Mouse (Mus musculus) heart, embryonic 14.5 days (tissue): ENCODE measurements around the gene Rrp15. TPM values are rescaled to one million over a fixed set of nuclear protein-coding genes. Genes with fewer than 3 reads are reported as not detected.

Source experiments
- ATAC-seq: fragments of 200-750 bp; cut with Nextera tagmentation; 2 replicates; pipeline ENCODE4 v1.8.0; 2017; ENCODE audit warnings: low read depth, moderate TSS enrichment; ENCODE audit not compliant: insufficient number of reproducible peaks, insufficient read depth, low FRiP score
- H3K27ac ChIP-seq, 2 experiments: fragments of 200-500 bp in 1 of 2; fragments of 300-500 bp in 1 of 2; sonication (generic) in 1 of 2; replicated peaks in 1 of 2; 2 replicates each; pipeline ENCODE4 v1.5.1; 2012 to 2014; ENCODE audit warnings: low read depth in 2 of 2, low read length in 2 of 2, control low read depth in 1 of 2, mild to moderate bottlenecking in 1 of 2, mixed read lengths in 1 of 2; ENCODE audit not compliant: control insufficient read depth in 1 of 2, insufficient read depth in 1 of 2
- H3K27me3 ChIP-seq: fragments of 300-500 bp; sonication (generic); 2 replicates; pipeline ENCODE4 v1.6.1; 2014; ENCODE audit warnings: mild to moderate bottlenecking, low read length, control low read depth; ENCODE audit not compliant: control insufficient read depth, insufficient read depth
- H3K36me3 ChIP-seq: fragments of 300-500 bp; sonication (generic); 2 replicates; pipeline ENCODE4 v1.6.1; 2014; ENCODE audit warnings: mild to moderate bottlenecking, control low read depth, low read length, mixed read lengths; ENCODE audit not compliant: control insufficient read depth, insufficient read depth
- H3K4me1 ChIP-seq, 2 experiments: fragments of 200-500 bp in 1 of 2; fragments of 300-500 bp in 1 of 2; sonication (generic) in 1 of 2; 2 replicates each; pipeline ENCODE4 v1.6.1; 2012 to 2014; ENCODE audit warnings: low read length in 2 of 2, control low read depth in 1 of 2, mixed read lengths in 1 of 2; ENCODE audit not compliant: control insufficient read depth in 2 of 2, insufficient read depth in 2 of 2
- H3K4me2 ChIP-seq: fragments of 300-500 bp; sonication (generic); 2 replicates; pipeline ENCODE4 v1.6.1; 2014; ENCODE audit warnings: mild to moderate bottlenecking, low read length
- H3K4me3 ChIP-seq, 2 experiments: fragments of 200-500 bp in 1 of 2; fragments of 300-500 bp in 1 of 2; sonication (generic) in 1 of 2; 2 replicates each; pipeline ENCODE4 v1.5.1; 2012 to 2014; ENCODE audit warnings: low read length in 2 of 2, mild to moderate bottlenecking in 2 of 2, control low read depth in 1 of 2, low read depth in 1 of 2, moderate library complexity in 1 of 2; ENCODE audit not compliant: control insufficient read depth in 1 of 2, insufficient read depth in 1 of 2
- H3K9ac ChIP-seq: fragments of 300-500 bp; sonication (generic); 2 replicates; pipeline ENCODE4 v1.6.1; 2014; ENCODE audit warnings: mild to moderate bottlenecking, low read length
- H3K9me3 ChIP-seq: fragments of 300-500 bp; sonication (generic); 2 replicates; pipeline ENCODE4 v1.6.1; 2016; ENCODE audit warnings: low read length, control low read depth; ENCODE audit not compliant: control insufficient read depth
- WGBS: fragments of 180-500 bp; shearing (Covaris S2); extraction: QIAGEN DNeasy Blood & Tissue Kit; methylation state at CpG from one replicate; pipeline ENCODE4 v1.1.7; 2014; 5-methylcytosine and 5-hydroxymethylcytosine counted together
- polyA plus RNA-seq: library from polyadenylated mRNA; unstranded; fragments of >200 nt; fragmentation: Nextera tagmentation; extraction: Ambion mirVana; gene quantifications from 2 replicates; pipeline ENCODE4 v1.2.1, GENCODE M21; 2014

Rrp15 gene
- polyA plus RNA-seq, result 29.8 and 32.6 TPM in 2 replicates

DNA sequence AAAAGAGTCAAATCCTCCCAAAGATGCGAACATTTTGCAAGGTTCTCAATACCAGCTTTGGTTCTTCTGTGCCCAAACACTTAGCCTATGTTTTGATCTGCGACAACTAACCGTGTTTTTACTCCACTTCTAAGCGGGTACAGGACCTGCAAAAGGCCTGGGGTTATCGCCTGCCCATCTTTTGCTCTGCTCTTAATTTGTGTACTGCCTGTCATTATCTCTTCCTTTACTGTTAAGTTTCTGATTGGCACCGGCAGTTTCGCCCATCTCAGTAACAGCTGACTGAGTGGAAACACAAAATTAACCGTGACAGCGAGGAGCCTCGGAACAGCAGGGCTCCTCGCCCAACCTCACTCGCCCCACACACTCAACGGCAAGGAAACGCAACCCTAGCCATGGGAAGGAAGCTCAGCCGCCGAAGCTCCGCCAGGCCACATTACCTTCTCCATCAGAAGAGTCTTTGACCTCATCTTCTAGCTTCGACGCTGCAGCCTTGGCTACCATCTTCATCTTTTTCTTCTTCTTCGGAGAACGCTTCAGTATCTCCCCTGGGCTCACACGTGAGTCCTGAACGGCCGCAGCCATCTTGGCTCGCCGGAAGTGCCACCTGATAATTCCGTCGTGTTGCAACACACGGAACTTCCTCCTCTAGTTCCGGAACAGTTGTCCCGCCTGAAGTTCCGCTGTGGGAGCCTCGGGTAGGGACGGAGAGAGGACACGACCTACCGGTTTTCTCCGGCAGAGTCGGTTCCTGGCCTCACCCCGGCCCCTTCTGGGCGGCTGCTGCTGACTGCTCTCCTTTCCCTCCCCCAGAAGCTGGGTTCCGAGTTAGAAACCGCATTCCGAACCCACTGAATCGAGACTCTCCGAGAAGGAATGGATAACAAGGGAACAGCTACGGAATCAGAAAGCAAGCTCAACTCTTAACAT is at the start of gene Rrp15:
Gene Rrp15, minus strand, starts transcription at position 635 of the 930 bp plus-strand sequence.
- no peaks in the 10 kb centered on the region for H3K9me3 ChIP-seq
- H3K27me3 ChIP-seq, result no peaks in the 10 kb centered on the region
- H3K36me3 ChIP-seq, result no peaks in the 10 kb centered on the region
- peak; percentile 83 for ATAC-seq
- H3K4me1 ChIP-seq, result peaks cover 2 to 19% of the 10 kb centered on the region in 2 experiments; a peak in 3 of 4 replicates
- H3K27ac ChIP-seq, result peak within 1 kb of the TSS; percentile 75 to 88
- H3K4me2 ChIP-seq, result peak within 1 kb of the TSS; percentile 94
- peak within 1 kb of the TSS; percentile 90 for H3K9ac ChIP-seq
- WGBS, result under 1% methylated on average over 46 of the region's 46 CpGs
- peak within 1 kb of the TSS; percentile 69 to 90 for H3K4me3 ChIP-seq

DNA sequence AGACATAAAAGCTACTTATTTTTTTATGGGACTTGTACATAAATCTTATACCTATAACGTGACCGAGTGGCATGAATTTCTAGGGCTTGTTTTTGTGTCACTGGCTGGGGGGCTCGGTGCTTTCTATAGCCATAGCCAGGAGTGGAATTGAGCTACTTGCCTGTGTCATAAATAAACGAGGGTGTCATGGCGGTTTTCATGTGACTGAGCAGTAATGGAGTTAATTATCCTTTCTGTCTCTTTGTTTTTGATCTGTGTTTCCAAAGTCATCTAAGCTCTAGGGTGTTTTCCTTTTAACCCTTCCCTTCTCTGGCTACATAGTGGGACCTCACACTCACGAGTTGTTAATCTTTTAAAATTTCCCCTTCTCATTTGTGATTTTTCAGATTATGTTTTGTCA is 48.8 kb upstream of the Rrp15 start:
- no peak overlapping the region for H3K4me2 ChIP-seq
- ATAC-seq, result no peak
- H3K4me3 ChIP-seq, result no peak overlapping the region
- no peaks in the 10 kb centered on the region for H3K9me3 ChIP-seq
- no peak overlapping the region for H3K9ac ChIP-seq
- 80% methylated on average over 6 of the region's 6 CpGs for WGBS
- H3K27ac ChIP-seq, result no peak overlapping the region
- no peaks in the 10 kb centered on the region for H3K36me3 ChIP-seq
- no peaks in the 10 kb centered on the region for H3K4me1 ChIP-seq
- no peaks in the 10 kb centered on the region for H3K27me3 ChIP-seq

DNA sequence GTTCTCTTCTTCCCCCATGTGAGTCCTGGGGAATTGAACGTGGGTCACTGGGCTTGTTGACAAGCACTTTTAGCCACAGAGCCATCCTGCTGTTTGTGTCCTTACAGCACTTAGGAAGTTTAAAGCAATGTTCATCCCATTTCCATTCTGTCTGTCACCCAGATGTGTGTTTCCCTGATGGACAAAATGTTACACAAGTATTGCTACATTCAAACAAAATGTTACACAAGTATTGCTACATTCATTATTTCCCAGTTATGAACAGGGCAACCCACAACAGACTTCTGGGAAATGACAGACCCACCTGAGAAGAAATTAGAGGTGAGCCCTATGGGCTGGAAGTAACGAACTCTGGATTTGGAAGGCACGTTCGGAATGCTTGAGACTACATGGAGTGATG is 36.2 kb upstream of the Rrp15 start:
- 80% methylated on average over 4 of the region's 4 CpGs for WGBS
- H3K27me3 ChIP-seq, result no peaks in the 10 kb centered on the region
- no peak for ATAC-seq
- no peaks in the 10 kb centered on the region for H3K9me3 ChIP-seq
- no peak overlapping the region for H3K27ac ChIP-seq
- no peaks in the 10 kb centered on the region for H3K36me3 ChIP-seq
- no peak overlapping the region for H3K4me2 ChIP-seq
- H3K4me1 ChIP-seq, result no peaks in the 10 kb centered on the region
- no peak overlapping the region for H3K4me3 ChIP-seq
- H3K9ac ChIP-seq, result no peak overlapping the region

DNA sequence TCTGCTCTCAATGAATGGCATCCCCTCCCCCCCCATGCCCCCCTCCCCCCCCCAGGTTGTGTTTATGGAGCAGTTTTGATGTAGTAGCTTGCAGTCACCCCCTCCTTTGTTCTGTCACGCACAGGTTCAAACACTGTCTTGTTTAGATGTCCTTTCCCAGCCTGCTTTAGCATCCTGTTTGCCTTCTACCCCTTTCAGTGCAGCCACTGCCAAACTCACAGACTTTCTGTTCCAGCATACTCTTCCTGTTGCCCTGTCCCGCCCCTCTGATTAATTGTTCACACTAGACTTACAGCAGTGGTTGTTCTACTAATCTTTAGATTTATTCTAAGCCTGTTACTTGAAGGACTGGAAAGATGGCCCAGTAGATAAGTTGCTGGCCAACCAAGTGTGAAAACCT is 31.7 kb upstream of the Rrp15 start:
- Histone ChIP-seq H3K4me3 (no peak overlapping the region), H3K4me1 (no peaks in the 10 kb centered on the region), H3K36me3 (no peaks in the 10 kb centered on the region), H3K9me3 (no peaks in the 10 kb centered on the region), H3K9ac (no peak overlapping the region), H3K27me3 (no peaks in the 10 kb centered on the region), H3K27ac (no peak overlapping the region), H3K4me2 (0 out of 2 replicates have a peak overlapping the region, but pooled peaks have one; percentile 21)
- ATAC-seq, result no peak
- WGBS, result 65% methylated on average over 2 of the region's 2 CpGs

DNA sequence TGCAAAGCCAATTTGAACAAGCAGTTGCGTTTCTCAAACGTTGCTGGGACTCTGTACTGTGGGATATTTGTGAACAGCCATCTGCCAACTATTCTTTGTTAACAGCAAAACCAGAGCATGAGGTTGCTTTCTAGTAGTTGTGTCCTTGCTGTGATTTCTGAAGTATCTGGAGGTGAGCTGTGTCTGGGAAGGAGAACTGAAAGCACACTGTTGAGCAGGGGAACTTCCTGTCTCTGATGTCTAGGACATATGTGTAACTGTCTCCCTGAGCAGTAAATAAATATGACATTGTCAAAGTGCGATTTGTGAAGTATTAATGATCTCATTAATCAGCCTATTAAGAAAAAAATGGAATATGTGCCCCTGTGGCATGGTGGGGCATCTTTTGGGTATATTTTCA is 24.0 kb upstream of the Rrp15 start:
- Histone ChIP-seq H3K9me3 (no peaks in the 10 kb centered on the region), H3K27me3 (no peaks in the 10 kb centered on the region), H3K4me3 (no peak overlapping the region), H3K9ac (no peak overlapping the region), H3K4me1 (no peaks in the 10 kb centered on the region), H3K36me3 (no peaks in the 10 kb centered on the region), H3K4me2 (no peak overlapping the region), H3K27ac (no peak overlapping the region)
- no peak for ATAC-seq
- 68% methylated on average over 3 of the region's 3 CpGs for WGBS

DNA sequence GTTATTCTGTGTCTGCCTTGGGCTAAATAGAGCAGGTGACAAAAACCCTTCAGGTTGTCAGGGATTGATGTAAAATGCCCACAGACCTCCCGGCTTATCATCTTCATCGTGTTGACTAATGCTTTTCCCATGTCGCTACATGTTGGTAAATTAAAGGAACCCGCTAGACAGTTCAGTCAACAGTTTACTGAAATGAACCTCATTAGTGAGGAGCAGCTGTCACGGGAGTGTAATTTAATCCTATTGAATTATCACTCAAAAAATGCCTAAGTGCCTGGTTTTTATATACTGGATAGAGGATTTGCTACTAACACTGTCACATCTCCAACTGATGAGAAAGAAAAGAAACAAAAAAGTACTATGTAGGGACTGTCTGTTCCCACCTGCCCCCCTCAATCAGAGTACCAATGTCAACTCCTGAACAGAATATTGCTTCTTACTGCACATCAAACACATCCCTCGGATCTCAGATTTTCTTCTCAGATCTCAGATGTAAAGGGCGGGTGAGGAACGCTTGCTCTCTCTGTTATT is 23.5 kb upstream of the Rrp15 start:
- H3K9me3 ChIP-seq, result no peaks in the 10 kb centered on the region
- no peak overlapping the region for H3K27ac ChIP-seq
- H3K4me2 ChIP-seq, result no peak overlapping the region
- H3K27me3 ChIP-seq, result no peaks in the 10 kb centered on the region
- no peaks in the 10 kb centered on the region for H3K4me1 ChIP-seq
- WGBS, result 72% methylated on average over 8 of the region's 8 CpGs
- H3K9ac ChIP-seq, result no peak overlapping the region
- H3K4me3 ChIP-seq, result no peak overlapping the region
- H3K36me3 ChIP-seq, result no peaks in the 10 kb centered on the region
- no peak for ATAC-seq

DNA sequence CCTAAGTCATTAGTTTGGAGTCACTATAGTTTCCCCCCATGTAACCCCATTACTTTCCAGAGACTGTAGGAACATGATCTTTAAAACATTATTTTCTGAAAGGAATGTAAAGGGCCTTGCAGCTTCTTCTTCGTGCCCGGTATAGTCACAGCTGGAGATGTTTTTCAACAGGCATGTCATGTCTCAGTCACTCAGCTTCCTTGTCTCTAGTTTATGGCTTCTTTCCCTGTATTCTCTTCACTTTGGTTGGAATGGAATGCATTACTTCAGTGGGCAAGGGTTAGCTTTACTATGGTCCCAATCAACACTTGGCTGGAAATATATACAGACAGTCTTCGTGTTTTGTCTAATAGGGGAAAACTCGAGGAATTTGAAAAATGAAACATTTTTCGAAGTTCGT is 22.8 kb upstream of the Rrp15 start:
- 80% methylated on average over 6 of the region's 6 CpGs for WGBS
- Histone ChIP-seq H3K4me2 (no peak overlapping the region), H3K4me1 (no peaks in the 10 kb centered on the region), H3K27me3 (no peaks in the 10 kb centered on the region), H3K9me3 (no peaks in the 10 kb centered on the region), H3K9ac (no peak overlapping the region), H3K36me3 (no peaks in the 10 kb centered on the region), H3K4me3 (no peak overlapping the region), H3K27ac (no peak overlapping the region)
- ATAC-seq, result no peak
